Mouse (Mus musculus) left cerebral cortex, adult 9 months (tissue): ENCODE measurements around the gene Vmn2r45.
"Not testable (repeated sequence)": the region's sequence is repeated elsewhere in the genome, so short reads cannot be mapped to it uniquely, and the experiment has no call there.

ENCODE experiments used
- DNase-seq, 2 experiments: peaks; one replicate each; pipeline ENCODE4 v3.0.0; 2022; ENCODE audit warnings: low spot score in 2 of 2

Gene Vmn2r45

GRCm38 (mm10) chr7:8488975-8489374 is at the start of gene Vmn2r45:
Gene Vmn2r45 (minus strand): TSS chr7:8489075.
- DNase-seq = not testable (repeated sequence)
